Mouse (Mus musculus) embryonic fibroblast, embryonic 13.5 days (primary cell): ENCODE data around the gene Pknox2. TPM values are rescaled to one million over a fixed set of nuclear protein-coding genes. Genes with fewer than 3 reads are reported as not detected.

Experiments used
- H3K27ac ChIP-seq: 2 replicates; pipeline ENCODE4 v1.5.1; 2012; ENCODE audit warnings: low read length, control low read depth, inconsistent platforms; ENCODE audit not compliant: insufficient read depth
- H3K4me1 ChIP-seq: 2 replicates; pipeline ENCODE4 v1.6.1; 2011; ENCODE audit warnings: low read length; ENCODE audit not compliant: control insufficient read depth, insufficient read depth
- H3K4me3 ChIP-seq: 2 replicates; pipeline ENCODE4 v1.5.1; 2011; ENCODE audit warnings: mild to moderate bottlenecking, control low read depth, low read length; ENCODE audit not compliant: insufficient read depth
- CTCF ChIP-seq: IDR thresholded peaks from 2 replicates; pipeline ENCODE4 v1.5.1; 2011; ENCODE audit warnings: mild to moderate bottlenecking, control low read depth, low read length, moderate library complexity, borderline replicate concordance; ENCODE audit not compliant: insufficient read depth
- POLR2A ChIP-seq: IDR thresholded peaks from 2 replicates; pipeline ENCODE4 v1.6.1; 2011; ENCODE audit warnings: low read depth, mild to moderate bottlenecking, control low read depth, low read length, moderate library complexity
- polyA plus RNA-seq: library from polyadenylated mRNA; stranded (reverse); fragments of >200 nt; gene quantifications from 2 replicates; pipeline ENCODE4 v1.2.4, GENCODE M21; 2011; ENCODE audit warnings: low read depth; ENCODE audit not compliant: missing spikeins, insufficient read length

Gene Pknox2
- 20.3 and 23.7 TPM in 2 replicates for polyA plus RNA-seq

DNA sequence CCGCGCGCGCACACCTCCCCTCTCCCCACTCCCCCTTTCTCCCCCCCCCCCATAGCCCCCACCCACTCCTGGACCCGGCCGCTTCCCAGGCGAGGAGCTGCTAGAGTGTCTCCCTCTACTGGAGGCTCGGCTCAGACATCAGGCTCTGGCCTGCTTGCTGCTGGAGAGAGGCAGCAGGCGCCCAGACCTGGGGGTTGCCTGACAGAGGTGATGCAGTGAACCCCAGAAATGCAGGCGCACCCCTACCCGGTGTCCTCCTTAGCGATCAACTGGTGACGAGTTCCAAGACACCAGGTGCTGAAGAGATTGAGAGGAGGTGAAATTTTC is at the start of gene Pknox2:
TSS of gene Pknox2 (minus strand) at position 49 of the 327 bp plus-strand sequence.
- Histone ChIP-seq H3K4me1 (peaks cover 3% of the 10 kb centered on the region; the same call in 1 of the 2 replicates), H3K27ac (peak within 1 kb of the TSS; percentile 74), H3K4me3 (peak within 1 kb of the TSS; percentile 63)
- TF ChIP-seq POLR2A (no peak), CTCF (peak; percentile 70; the same call in 1 of the 2 replicates)

DNA sequence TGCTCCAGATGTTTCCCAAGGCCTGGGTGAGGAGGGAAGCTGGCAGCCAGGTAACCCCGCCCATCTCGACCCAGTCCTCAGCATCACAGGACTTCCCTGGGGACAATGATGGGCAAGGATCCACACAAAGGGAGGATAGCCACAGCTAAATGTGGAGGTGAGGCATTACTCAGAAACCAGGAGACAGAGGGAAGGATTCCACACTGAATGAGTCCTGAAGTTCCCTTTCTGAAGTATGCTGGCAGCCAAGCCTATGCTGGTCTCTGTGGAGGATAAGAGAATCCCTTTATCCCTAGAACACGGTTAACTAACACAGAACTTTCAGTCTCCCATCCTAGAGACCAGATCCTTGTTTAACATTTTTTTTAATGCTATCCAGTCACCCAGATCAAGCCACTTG is 40.8 kb upstream of the Pknox2 start:
- no peak for TF ChIP-seq CTCF
- no peak for TF ChIP-seq POLR2A
- no peaks in the 10 kb centered on the region for H3K4me1 ChIP-seq
- H3K27ac ChIP-seq: no peak overlapping the region
- no peak overlapping the region for H3K4me3 ChIP-seq

- Histone ChIP-seq H3K4me1 (no peaks in the 10 kb centered on the region), H3K27ac (no peak overlapping the region)
- TF ChIP-seq CTCF: no peak
- no peak for TF ChIP-seq POLR2A
These were observed 40.2 kb upstream of the Pknox2 start for GRCm38 (mm10) chr9:37187407-37187806.

DNA sequence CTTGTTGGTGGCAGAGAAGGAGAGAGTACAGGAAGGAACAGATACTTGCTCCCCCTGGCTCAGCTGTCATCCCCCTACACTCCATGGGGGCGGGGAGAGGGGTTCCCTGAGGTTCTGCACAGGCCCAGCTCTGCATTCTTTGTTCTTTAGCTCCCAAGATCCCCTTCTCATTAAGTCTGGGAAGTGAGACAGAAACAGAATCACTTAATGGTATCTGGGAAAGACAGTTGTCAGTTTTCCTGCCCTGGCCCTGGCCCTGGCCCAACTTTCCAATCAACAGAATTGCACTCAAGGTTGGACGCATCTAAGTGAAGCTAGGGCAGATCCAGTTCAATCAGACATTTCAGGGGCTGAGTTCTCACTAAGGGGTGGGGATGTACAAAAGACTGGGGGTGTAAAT is 36.0 kb upstream of the Pknox2 start:
- Histone ChIP-seq H3K4me1 (no peaks in the 10 kb centered on the region), H3K27ac (no peak overlapping the region), H3K4me3 (no peak overlapping the region)
- no peak for TF ChIP-seq POLR2A
- no peak for TF ChIP-seq CTCF

More at GRCm38 (mm10) chr9:37187407-37187806, 40.2 kb upstream of the Pknox2 start:
- H3K4me3 ChIP-seq: no peak overlapping the region

- TF ChIP-seq CTCF (no peak), POLR2A (no peak)
- Histone ChIP-seq H3K27ac (no peak overlapping the region), H3K4me1 (no peaks in the 10 kb centered on the region), H3K4me3 (no peak overlapping the region)
These were observed 34.4 kb upstream of the Pknox2 start for GRCm38 (mm10) chr9:37181596-37181995.

DNA sequence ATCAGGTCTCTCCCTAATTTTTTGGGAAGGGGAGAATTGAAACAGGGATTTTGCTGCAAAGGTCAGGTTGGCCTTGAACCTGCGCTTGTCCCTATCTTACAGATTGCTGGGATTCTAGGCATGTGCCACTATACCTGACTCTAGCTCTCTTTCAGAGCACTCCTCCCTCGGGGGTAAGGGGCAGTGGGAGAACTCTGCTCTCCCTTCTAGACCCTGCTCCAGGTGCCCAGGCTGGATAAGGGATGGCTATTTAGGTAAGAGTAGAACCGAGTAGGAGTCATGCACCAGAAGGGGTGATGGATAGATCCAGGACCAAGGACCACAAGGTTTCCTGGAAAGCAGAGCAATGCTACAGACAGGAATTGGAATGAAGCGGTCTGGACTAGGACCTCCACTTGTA is 32.4 kb upstream of the Pknox2 start:
- TF ChIP-seq CTCF (no peak), POLR2A (no peak)
- no peak overlapping the region for H3K4me3 ChIP-seq
- H3K4me1 ChIP-seq: peaks cover 2% of the 10 kb centered on the region; the same call in 1 of the 2 replicates
- no peak overlapping the region for H3K27ac ChIP-seq

DNA sequence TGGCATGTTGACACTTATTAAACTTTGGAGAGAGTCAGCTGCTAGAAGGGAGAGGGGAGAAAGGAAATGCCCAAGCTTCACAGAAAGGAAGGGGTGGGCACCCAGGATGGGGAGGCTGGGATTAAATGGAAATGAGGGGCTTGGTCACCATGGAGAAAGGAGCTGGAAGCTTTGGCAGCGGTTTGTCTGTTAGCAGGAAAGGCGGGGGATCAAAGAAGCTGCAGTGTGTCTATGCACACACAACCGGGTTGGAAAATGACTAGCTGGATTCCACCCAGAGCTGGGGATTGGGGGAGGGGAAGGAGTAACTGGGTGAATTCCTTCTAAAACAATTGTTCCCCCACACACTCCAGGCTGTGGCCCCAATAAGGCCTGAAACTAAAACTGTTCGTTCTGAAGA is 31.7 kb upstream of the Pknox2 start:
- no peak overlapping the region for H3K4me3 ChIP-seq
- peaks cover 2% of the 10 kb centered on the region; the same call in 1 of the 2 replicates for H3K4me1 ChIP-seq
- H3K27ac ChIP-seq: no peak overlapping the region
- TF ChIP-seq CTCF: no peak
- TF ChIP-seq POLR2A: no peak

- peaks cover 2% of the 10 kb centered on the region; the same call in 1 of the 2 replicates for H3K4me1 ChIP-seq
- H3K4me3 ChIP-seq: no peak overlapping the region
- TF ChIP-seq POLR2A: no peak
- no peak for TF ChIP-seq CTCF
- H3K27ac ChIP-seq: no peak overlapping the region
These were observed 30.3 kb upstream of the Pknox2 start for GRCm38 (mm10) chr9:37177551-37177950.

DNA sequence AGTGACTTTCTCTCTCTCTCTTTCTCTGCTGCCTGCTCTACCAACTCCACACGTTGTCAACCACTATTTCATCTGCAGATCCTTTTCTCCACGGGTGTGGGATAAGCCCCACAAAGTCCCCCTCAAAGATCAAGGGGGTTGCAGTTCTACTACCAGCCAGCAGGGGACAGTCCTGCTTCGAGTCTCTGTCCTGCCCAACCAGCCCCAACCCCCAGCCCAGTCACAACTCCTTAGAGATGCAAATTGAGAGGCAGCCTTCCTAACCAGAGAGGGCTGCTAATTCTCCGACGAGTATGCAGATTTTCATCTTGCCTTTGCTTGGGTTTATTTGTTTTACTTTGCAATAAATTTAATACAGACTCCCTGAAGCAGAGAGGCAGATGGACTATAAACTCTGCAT is 29.9 kb upstream of the Pknox2 start:
- Histone ChIP-seq H3K4me1 (peaks cover 2% of the 10 kb centered on the region; the same call in 1 of the 2 replicates), H3K4me3 (no peak overlapping the region), H3K27ac (no peak overlapping the region)
- TF ChIP-seq CTCF: peak; percentile 51
- TF ChIP-seq POLR2A: no peak

DNA sequence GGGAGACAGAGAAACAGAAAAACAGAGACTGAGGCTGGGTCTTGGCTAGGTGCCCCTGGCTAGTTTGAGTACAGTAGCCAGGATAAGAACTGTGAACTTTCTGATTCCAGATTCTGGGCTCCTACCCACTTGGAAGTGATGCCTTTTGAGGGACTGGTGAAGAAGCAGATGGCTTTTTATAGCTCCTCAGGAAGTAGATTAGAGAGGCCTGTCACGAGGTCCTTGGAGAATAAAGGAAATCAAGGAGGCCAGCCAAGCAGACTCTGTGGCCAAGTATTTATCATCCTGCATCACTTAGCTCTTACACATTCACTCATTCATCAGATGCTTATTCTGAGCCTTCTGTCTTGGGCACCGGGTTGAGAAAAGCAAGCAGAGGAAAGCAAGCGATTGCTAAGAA is 28.8 kb upstream of the Pknox2 start:
- H3K4me3 ChIP-seq: no peak overlapping the region
- H3K4me1 ChIP-seq: peaks cover 2% of the 10 kb centered on the region; the same call in 1 of the 2 replicates
- no peak overlapping the region for H3K27ac ChIP-seq
- no peak for TF ChIP-seq CTCF
- no peak for TF ChIP-seq POLR2A

GRCm38 (mm10) chr9:37173376-37173775 is 26.2 kb upstream of the Pknox2 start:
- no peak for TF ChIP-seq CTCF
- no peak for TF ChIP-seq POLR2A
- peaks cover 2% of the 10 kb centered on the region; the same call in 1 of the 2 replicates for H3K4me1 ChIP-seq
- no peak overlapping the region for H3K4me3 ChIP-seq
- no peak overlapping the region for H3K27ac ChIP-seq
